Mouse (Mus musculus): ENCODE results near the gene Ubr2.

Gene Ubr2

DNA sequence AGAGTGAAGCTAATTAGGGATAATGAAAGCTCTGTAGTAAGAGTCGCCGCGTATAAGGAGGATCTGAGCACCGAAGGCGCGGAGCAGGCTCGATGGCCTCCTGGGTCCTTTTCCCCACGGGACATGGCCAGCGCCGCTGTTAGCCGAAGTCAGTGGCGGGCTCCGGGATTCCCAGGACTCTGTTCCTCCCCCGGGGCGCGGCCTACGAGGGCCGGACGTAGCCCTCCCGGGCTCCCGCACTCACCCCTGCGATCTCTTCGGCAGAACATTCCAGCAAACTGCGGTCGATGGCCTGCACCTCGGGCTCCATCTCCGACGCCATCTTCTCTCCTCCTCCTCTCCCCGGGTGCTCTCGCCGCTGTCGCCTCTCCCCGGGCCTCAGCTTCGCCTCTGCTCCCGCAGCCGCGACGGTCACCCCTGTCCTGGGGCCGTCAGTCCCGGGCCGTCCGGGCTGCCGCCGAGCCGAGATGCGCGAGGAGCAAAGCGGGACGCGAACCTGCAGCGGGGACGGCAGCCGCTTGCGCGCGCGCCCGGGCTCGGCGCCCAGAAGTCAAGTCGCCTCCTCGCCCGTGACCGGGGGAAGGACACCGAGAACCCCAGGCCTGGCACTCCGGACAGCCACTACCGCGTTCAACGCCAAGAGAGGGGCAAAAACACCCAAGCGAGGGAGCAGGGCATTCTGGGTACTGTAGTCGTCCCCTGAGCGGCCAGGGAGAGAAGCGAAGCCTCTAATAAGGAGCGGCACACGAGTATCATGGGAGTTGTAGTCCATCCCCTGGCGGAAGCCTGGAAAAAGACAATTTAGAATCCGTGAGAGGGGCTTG lies at the start of gene Ubr2:
Gene Ubr2, minus strand, starts transcription at position 659 of the 824 bp plus-strand sequence.
- DNase-seq (ENCODE audit: low spot score in 2 of 2) = peak; percentile 86 to 92

GRCm38 (mm10) chr17:47059836-47060360 lies 49.5 kb upstream of the Ubr2 start:
- DNase-seq (ENCODE audit: low spot score in 2 of 2) = peak; percentile 68 to 79

- no peak for DNase-seq (ENCODE audit: low spot score in 2 of 2)
Observed at GRCm38 (mm10) chr17:47057966-47058365, 47.6 kb upstream of the Ubr2 start.

- DNase-seq (ENCODE audit: low spot score in 2 of 2) = no peak
Observed at GRCm38 (mm10) chr17:47056476-47056875, 46.1 kb upstream of the Ubr2 start.

DNA sequence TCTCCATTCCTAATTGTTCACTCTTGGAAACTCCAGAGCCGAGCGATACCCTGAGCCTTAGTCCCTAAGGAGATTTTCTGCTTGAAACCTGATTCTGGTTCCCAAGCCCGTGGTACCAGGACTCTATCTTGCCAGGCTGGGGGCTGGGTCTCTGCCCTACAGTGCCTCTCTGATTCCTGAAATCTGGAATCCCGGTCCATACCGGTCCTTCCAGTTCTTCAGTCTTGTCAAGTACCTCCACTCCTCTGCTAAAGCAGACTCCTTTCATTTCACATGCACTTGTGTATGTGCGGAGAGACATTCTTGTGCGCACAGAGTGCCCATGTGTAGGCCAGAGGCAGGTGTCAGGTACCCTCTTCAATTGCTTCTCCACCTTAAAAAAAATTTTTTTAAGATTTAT lies 44.8 kb upstream of the Ubr2 start:
- no peak for DNase-seq (ENCODE audit: low spot score in 2 of 2)

DNA sequence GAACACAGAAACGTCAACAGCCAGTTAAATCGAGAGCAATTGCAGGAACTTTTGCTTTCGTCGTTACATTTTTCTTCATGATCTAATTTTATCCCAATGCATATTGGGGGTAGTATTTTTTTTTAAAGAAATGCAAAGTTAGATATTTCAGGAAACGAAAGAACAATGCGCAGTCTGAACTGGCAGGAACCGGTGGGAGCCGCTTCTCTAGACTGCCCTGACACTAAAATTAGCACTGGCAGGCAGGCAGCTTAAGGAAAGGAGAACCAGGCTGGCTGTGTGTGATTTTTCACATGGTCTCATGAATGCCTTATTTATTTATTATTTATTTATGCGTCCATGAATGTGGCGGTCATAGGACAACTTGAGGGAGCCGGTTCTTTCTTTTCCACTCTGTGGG lies 44.3 kb upstream of the Ubr2 start:
- DNase-seq (ENCODE audit: low spot score in 2 of 2) = no peak

DNA sequence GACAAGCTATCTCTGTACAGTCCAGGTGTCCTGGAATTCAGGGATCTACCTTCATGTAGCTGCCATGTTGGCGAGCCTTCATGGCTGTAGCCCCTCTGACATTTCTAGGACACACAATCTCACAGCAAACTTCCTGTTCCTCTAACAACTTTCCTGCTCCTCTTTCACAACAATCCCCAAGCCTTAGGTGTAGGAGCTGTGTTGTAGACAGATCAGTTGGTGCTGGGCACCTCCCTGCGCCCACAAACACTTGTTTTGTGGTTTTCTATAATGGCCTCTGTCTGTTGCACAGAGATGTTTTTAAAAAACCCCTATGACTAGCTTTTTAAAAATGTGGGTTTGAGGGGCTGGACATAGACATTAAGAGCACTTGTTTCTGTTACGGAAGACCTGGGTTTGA lies 40.3 kb upstream of the Ubr2 start:
- no peak for DNase-seq (ENCODE audit: low spot score in 2 of 2)

DNA sequence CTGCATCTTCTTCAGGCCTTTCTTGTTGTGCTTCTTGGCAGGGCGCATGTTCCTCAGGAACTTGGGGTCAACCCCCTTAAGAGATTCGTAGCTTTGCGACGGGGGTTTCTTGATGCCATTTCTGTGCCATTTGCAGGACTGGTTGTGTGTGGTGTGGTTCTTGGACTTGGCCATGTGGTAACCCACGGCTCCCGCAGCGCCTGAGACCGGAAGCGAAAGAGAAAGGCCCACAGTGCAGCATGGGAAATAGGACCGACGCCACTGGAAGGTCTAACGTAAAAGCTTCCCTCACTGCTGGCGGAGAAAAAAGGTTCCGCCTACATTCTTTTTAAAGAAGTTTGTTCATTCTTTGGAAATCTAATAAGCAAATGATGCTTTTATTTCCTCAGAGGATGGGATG lies 32.5 kb upstream of the Ubr2 start:
- DNase-seq (ENCODE audit: low spot score in 2 of 2) = no peak

DNA sequence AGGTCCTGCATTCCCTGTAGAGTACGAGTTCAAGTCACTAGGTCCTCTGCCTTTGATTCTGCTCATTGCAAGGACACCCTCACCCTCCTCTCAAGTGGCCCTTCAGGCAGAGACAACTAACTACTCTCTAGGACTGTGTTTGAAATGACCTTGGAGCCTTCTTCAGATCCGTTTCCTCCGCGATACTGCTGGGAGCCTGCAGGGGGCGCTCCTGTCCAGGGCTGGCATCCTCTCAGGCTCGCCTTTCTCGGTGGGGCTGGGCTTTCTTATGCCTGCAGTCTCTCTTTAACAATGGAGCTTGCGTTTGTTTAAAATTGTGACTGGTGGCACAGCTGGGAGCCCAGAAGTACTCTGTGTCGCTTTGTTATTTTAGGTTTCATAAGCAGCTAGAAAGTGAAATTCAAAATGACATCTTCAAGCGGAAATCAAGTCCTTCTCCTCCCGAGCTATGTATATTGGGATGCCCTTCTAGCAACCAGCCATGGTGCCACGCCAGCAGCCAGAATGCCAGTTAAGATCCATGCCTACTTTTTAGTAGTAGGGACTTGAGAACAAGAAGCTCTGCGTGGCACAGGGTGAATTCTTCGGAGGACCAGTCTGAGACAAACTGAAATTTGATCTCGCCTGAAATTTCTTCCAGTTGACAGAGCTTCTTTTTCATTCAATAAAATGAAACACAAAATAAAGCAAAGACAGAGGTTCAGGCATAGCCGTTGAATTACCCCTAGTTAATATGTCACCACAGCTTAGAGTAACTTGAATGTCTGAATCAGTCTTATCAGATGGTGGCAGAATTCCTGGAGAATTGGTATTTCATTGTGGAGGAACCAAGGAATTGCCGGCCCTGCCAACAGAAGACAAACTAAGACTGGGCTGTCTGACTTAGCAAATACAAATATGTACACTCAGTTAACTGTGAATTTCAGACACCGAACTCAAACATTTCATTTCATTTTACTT lies 28.8 kb upstream of the Ubr2 start:
- peak; percentile 83 to 88 for DNase-seq (ENCODE audit: low spot score in 2 of 2)

- no peak for DNase-seq (ENCODE audit: low spot score in 2 of 2)
Observed at GRCm38 (mm10) chr17:47034536-47034935, 24.2 kb upstream of the Ubr2 start.

GRCm38 (mm10) chr17:47033643-47034042 lies 23.3 kb upstream of the Ubr2 start:
- peak; percentile 37 to 53 for DNase-seq (ENCODE audit: low spot score in 2 of 2)

- DNase-seq (ENCODE audit: low spot score in 2 of 2) = no peak
Observed at GRCm38 (mm10) chr17:47024805-47025204, 14.4 kb upstream of the Ubr2 start.

DNA sequence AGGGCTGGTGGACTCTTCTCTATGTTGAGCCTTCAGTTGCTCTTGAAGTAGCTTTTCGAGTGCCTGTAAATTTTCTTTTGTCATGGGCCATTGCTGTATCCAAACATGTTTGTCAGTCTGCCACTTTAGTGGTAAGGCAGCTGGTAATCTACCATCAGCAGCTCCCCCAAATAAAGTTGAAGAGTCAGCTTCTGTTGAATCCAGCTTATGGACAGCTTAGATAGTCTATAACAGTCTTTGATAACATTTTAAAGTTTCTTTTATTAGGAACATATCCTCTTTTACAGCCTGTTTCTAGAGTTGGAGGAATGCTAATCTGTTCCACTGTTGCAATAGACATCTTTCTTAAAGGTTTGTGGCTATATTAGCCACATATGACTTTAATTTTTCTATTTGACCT lies 13.0 kb upstream of the Ubr2 start:
- no peak for DNase-seq (ENCODE audit: low spot score in 2 of 2)

DNA sequence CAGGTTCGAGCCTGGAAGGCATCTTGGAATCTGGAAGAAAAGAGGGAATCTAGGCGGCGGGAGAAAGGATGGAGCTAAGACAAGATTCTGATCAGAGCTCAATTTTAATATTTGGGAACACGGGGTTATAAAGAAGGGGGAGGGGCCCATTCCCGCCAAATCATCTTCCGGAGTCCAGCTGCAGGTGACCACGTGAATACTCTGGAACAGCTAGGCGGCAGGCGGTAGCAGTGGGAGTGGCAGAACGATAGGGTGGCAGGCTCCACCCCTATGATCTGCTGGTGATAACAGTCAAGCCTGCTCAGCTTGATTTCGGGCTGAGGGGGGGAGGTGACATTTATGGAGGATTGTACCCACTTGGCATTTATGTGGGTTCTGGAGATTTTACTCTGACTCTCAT lies 2.5 kb upstream of the Ubr2 start:
- DNase-seq (ENCODE audit: low spot score in 2 of 2) = peak; percentile 45 to 57

GRCm38 (mm10) chr17:47011661-47012043 lies 1.3 kb upstream of the Ubr2 start:
- no peak for DNase-seq (ENCODE audit: low spot score in 2 of 2)

- DNase-seq (ENCODE audit: low spot score in 2 of 2) = peak; percentile 38 to 75
Observed at GRCm38 (mm10) chr17:47010722-47011660, 635 bp upstream of the Ubr2 start.

DNA sequence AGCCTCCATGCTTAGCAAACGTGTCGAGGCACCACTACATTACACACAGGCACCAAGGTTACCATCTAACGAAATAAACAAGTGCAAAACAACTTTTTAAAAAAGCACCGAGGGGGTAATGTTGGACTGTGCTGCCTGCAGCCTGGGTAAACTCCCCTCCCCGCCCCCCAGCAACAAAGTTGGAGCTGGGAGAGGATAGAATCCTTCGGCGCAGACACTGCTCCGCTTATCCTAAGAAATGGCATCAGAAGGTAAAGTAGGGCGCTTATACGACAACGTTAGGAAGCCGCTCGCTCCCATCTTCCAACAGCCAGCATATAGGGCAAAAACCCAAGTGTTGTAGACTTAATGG lies 834 bp downstream of the Ubr2 start:
- peak in 1 of 2 experiments; percentile 24 for DNase-seq (ENCODE audit: low spot score in 2 of 2)

DNA sequence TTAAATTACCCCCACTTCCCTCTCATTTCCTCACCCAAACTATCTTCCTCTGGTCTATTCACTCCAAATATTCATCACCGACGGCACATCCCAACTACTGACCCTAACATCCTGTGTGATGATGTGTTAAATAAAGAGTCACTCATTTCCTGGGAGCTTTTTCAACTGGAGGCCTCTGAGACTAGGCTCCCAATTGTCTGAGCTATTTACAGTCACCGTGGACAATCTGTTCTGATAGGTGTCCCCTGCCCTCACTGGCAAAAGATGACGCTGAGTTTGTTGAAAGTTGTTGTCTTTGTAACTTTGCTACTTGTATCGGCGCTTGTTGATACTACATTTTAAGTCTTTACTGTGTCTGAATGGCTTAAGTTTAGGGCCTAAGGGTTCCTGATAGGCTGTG lies 1.3 kb downstream of the Ubr2 start:
- DNase-seq (ENCODE audit: low spot score in 2 of 2) = no peak

DNA sequence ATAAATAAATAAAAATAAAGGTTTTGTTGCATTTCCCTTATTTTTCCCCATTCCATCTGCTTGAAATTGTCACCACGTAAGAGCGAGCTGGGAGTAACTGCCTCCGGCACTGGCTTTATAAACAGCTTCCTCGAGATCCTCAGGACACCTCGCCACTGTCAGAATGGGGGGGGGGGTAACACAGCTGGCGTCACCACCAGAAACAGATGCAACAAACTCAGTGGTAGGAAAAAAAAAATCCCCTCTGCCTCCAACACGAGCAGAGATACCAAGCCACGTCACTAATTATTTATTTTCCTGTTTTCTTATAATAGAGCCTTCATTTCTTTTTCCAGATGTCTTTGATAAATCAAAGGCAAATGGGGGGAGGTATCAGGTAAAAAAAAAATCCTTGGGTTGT lies 1.9 kb downstream of the Ubr2 start:
- no peak for DNase-seq (ENCODE audit: low spot score in 2 of 2)

DNA sequence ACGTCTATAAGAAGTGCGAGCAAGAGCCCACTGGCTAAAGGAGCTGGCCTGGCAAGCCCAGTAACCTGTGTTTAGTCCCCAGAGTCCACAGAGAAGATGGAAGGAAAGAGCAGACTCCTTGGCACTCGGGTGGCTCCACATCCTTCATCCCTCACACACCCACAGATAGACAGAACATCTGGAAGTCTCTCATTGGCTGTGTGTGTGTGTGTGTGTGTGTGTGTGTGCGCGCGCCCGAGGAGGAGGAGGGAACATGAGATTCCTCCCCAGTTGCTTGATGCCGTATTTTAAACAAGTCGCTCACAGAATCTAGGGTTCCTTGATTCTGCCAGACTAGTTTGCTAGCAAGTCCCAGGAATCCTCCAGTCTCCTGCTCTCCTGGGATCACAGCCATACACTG lies 3.6 kb downstream of the Ubr2 start:
- no peak for DNase-seq (ENCODE audit: low spot score in 2 of 2)

DNA sequence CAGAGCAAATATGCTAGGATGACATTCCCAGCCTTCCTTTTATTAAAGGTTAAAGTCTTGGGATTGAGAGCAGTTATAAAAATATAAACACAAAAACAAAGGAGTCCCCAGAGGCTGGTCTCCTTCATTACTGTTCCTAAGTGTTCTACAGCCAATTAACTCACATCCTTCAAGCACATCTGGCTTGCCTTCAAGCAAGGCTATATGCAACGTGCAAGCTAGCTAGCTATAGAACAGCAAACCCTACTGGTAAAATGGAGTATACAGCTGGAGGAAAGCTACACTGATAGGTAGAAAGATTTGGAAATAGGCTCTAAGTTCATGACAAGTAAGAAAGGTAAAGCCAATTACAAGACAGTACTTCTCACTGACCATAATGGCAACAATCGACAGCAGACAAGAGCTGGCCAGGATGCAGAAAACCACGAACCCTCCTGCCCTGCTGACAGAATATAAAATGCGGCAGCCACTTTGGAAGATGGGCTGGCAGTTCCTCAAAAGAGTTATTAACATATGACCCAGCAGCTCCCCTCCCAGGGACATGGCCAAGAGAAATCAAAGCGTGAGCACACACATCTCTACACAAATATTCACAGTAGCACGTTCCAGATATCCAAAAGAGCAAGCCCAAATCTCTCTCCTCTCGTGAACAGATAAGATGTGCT lies 4.5 kb downstream of the Ubr2 start:
- no peak for DNase-seq (ENCODE audit: low spot score in 2 of 2)
